Mouse (Mus musculus) layer of hippocampus, adult 9-10 months (tissue): ENCODE results near the gene Acvrl1.

Source experiments
- DNase-seq: peaks from one replicate; pipeline ENCODE4 v3.0.0; 2022; ENCODE audit warnings: low spot score

Gene Acvrl1

DNA sequence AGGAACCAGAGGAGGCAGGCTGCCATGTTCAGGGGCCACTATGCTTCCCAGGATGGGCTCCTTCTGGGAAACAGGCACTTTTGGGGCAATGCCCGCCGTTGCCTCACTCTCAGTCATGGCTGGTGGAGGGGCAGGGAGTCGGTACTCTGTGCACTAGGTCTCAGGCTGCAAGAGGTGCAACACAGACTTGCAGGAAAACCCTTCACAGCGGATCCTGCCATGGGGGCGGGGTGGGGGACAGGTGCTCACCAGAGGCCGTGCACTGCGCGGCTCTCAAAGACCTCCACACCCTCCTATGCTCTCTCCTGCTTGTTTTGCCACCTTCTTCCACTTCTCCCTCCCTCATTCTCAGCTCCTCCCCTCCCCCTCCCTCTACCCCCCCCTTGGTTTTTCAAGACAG, 14.3 kb downstream of the Acvrl1 start:
- no peak for DNase-seq

- no peak for DNase-seq
Observed at GRCm38 (mm10) chr15:101143494-101143893, 15.2 kb downstream of the Acvrl1 start.

DNA sequence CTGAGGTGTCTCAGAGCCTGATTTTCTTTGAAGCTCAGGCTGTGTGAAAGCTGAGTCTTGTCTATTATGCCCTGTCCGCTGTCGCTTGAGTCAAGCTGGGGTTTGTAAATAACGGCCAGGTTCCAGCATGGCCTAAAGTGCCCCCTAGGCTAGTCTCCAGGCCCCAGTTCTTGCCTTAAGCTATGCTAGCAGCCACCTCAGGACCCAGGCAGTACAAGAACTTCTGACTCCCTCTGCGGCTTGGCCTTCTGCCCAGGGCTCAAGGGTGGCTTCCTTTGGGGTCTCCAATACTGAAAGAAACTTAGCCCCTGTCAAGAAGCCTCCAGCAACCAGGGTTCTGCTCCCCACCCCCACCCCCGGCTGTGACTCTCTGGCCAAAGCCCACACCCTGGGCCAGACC, 15.9 kb downstream of the Acvrl1 start:
- DNase-seq: no peak

DNA sequence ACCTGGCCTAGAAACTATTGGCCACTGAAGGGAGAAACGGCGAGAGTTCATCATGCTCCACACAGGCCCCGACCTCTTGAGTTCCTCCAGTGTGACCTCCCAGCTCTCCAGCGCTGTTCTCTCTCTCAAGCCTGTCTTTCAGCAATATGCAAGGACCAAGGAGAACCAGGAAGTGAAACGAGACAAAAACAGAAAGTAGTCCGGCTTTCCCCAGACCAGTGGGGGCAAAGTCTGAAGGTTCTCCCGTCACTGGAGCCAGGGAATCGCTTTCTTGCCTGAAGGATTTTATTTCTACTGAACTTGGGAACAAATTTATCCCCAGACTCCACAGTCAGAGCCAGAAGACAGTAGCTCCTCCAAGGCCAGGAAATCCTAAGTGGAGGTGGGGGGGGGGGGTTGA, 16.5 kb downstream of the Acvrl1 start:
- no peak for DNase-seq

GRCm38 (mm10) chr15:101145424-101146099, 17.2 kb downstream of the Acvrl1 start:
- peak; percentile 94 for DNase-seq

GRCm38 (mm10) chr15:101146100-101146965, 18.0 kb downstream of the Acvrl1 start:
- DNase-seq: no peak

- DNase-seq: no peak
Observed at GRCm38 (mm10) chr15:101147115-101147909, 19.0 kb downstream of the Acvrl1 start.

DNA sequence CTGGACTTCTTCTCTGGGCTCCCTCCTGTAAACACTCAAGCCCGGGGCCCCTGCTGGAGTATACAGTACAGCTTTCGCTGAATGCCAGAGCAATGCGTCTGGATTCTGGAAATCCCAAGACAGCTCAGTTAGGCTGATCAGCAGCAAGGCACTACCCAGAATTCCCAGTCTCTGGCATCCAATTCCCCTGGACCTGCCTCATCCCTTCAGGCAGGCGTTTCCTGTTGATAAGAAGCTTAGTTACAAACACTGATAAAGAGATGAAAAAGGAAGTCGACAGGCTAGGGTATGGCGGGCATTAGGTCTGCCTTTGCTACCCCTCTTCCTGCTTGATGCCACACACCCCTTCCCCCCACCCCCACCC, 19.6 kb downstream of the Acvrl1 start:
- DNase-seq: no peak

- no peak for DNase-seq
Observed at GRCm38 (mm10) chr15:101148604-101149003, 20.3 kb downstream of the Acvrl1 start.

GRCm38 (mm10) chr15:101151409-101152261, 23.3 kb downstream of the Acvrl1 start:
- no peak for DNase-seq

GRCm38 (mm10) chr15:101154700-101155616, 26.6 kb downstream of the Acvrl1 start:
- no peak for DNase-seq

GRCm38 (mm10) chr15:101160128-101160527, 31.8 kb downstream of the Acvrl1 start:
- no peak for DNase-seq

- no peak for DNase-seq
Observed at GRCm38 (mm10) chr15:101160591-101160990, 32.3 kb downstream of the Acvrl1 start.

DNA sequence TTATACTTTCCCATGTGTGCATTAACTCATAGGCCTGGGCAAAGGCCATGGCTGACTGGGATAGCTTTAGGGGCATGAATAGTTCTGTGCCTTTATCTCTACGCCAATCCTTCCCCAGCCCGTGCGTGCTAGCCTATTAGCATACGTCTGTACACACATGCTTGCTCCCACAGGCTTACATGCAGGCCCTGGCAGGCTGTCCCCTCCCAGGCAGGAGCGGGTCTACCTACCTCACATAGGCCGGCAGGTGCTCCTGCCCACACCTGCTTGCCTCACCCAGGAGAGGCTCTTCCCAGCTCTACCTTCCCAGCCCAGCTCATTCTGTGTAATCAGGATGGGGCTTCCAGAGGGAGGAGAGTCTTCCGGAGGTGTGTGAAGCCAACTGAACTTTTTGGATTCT, 33.2 kb downstream of the Acvrl1 start:
- DNase-seq: no peak

- DNase-seq: no peak
Observed at GRCm38 (mm10) chr15:101163056-101163458, 34.7 kb downstream of the Acvrl1 start.

GRCm38 (mm10) chr15:101163854-101164253, 35.5 kb downstream of the Acvrl1 start:
- no peak for DNase-seq

GRCm38 (mm10) chr15:101164291-101164690, 36.0 kb downstream of the Acvrl1 start:
- no peak for DNase-seq

GRCm38 (mm10) chr15:101165658-101166437, 37.5 kb downstream of the Acvrl1 start:
- no peak for DNase-seq

- no peak for DNase-seq
Observed at GRCm38 (mm10) chr15:101167553-101167952, 39.2 kb downstream of the Acvrl1 start.

DNA sequence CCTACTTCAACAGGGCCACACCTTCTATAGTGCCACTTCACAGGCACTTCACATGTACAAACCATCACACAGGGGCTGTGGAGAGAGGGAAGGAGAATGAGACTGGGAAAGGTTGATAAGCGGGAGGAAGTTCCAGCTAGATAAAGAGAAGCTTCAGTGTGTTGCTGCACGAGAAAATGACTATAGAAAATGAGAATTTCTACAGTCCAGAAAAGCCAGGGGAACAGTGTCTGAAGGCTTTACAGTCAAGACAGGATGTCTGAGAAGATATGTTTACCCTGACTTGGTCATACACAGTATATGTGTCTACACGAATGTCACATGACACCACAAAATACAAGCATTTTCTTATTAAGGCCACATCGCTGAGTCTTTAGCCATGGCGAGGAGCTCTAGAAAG, 41.6 kb downstream of the Acvrl1 start:
- DNase-seq: no peak
